Mouse (Mus musculus) liver, postnatal 0 days (tissue): ENCODE results near the gene Slc48a1.

Source experiments
- CTCF ChIP-seq: sonication (generic); IDR thresholded peaks from 2 replicates; pipeline ENCODE4 v1.5.1; 2016; ENCODE audit warnings: antibody characterized with exemption, low read depth
- EP300 ChIP-seq: IDR thresholded peaks from 2 replicates; pipeline ENCODE4 v1.6.1; 2016; ENCODE audit warnings: antibody characterized with exemption, low read depth, mild to moderate bottlenecking

DNA sequence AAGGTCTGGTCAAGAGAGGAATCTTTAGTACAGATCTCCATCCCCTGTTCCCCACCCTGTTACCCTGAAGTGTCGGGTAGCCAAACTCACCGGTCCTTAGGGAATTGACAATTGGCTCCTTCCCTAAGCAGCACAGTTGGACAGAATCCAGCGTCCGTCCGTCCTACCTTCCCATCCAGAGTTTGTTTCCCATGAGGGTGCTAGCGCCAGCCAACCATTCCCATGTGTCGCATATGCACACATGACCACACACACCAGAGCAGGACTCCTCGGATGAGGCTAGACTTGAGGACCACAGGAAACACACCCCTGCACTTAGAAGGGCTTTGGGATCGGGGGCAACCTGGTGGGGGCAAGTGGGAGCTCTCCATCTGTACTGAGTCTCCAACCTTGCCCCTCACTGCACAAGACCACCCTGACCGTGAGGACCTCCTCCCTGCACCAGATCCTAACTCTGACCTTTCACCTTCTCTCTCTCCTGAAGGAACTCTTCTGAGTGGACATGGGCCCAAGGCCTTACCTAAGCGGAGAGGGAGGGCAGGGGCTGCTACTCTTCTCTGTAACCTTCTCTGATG, 12.9 kb downstream of the Slc48a1 start:
- TF ChIP-seq CTCF, result no peak
- TF ChIP-seq EP300, result no peak
